Mouse (Mus musculus) spleen, adult 18-20 months (tissue): ENCODE measurements around the gene Slc12a8.

Experiments used
- DNase-seq, 2 experiments: peaks; one replicate each; pipeline ENCODE4 v3.0.0; 2022; ENCODE audit warnings: mixed read lengths in 2 of 2

The Slc12a8 gene

DNA sequence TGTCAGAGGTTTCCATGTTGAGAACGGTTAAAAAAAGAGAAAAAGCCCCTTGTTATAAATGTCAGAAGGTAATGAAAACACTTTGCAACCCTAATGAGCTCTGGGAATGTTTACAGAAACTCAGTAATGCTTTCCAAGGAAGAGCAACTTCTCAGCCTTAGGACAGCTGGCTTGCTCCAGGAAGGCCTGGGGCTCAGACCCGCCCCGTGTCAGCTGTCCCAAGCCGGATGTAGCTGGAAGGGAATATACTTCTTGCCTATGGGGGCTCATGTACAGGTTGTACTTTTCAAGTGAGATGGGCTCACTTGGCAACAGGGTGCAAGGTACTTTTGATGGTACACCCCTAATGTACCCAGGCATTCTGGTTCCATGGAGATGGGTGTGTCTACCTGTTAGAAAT, 28.4 kb downstream of the Slc12a8 start:
- no peak for DNase-seq

- DNase-seq, result no peak
Observed at GRCm38 (mm10) chr16:33553689-33554342, 36.7 kb downstream of the Slc12a8 start.

- no peak for DNase-seq
Observed at GRCm38 (mm10) chr16:33558121-33558520, 41.0 kb downstream of the Slc12a8 start.

DNA sequence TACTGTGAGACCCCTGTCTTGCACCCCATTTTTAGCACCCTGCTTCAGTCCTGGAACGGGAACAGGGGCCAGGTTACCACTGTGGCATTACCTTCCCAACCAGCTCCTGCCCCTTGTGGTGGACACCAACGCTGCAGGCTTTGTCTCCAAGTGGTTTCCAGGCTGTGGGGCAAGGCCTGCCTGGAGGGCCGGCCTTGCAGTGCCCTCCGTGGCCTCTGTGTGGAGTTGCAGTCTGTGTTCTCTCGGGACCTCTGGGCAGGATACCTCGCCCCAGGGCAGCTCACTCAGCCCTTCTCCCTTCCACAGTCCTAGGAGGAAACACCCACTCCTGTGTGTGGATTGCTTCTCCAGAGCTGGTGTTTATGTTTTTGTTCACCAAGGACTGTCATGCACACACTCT, 43.2 kb downstream of the Slc12a8 start:
- peak; percentile 35 to 41 for DNase-seq

- no peak for DNase-seq
Observed at GRCm38 (mm10) chr16:33561308-33562009, 44.3 kb downstream of the Slc12a8 start.

GRCm38 (mm10) chr16:33562874-33563537, 45.9 kb downstream of the Slc12a8 start:
- no peak for DNase-seq

DNA sequence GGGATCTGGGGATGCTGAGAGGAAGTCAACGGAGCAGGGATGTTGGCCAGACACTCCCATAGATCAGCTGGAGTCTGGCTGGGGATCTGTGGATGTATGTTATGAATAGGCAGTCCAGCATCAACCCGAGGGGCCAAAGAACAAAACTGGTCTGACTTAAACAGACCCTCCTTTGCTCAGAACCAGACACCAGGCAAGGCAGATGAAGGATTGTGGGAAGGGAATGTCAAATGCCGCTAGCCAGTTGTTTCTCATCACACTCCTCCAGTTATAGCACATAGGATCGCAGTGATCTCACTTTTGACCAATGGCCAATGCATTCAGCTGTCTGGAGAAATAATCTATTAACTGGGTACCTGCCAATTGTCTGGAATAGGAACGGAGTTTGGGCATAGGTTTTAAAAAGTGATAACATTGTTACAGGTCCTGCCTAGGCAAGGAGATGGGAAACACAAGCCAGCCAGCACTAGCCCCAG, 46.4 kb downstream of the Slc12a8 start:
- DNase-seq, result no peak

- no peak for DNase-seq
Observed at GRCm38 (mm10) chr16:33566467-33566866, 49.3 kb downstream of the Slc12a8 start.

DNA sequence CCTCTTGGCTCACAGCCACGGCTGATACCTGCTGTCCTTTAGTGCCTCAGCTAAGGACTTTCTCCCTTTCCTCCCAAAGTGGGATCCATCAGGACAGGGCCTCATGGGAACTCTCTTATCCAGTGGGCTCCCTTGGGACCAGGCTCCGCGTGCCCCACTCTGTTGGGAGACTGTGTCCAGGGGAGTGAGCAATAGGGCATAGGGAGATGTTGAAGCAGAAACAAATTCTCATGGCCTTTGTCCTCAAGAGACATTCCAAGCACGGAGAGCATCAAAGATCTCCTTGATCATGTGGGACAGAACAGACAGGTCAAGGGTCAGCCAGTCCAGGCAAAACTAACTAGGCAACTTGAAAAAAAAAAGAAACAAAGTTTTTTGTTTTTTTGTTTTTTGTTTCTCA, 50.6 kb downstream of the Slc12a8 start:
- no peak for DNase-seq

DNA sequence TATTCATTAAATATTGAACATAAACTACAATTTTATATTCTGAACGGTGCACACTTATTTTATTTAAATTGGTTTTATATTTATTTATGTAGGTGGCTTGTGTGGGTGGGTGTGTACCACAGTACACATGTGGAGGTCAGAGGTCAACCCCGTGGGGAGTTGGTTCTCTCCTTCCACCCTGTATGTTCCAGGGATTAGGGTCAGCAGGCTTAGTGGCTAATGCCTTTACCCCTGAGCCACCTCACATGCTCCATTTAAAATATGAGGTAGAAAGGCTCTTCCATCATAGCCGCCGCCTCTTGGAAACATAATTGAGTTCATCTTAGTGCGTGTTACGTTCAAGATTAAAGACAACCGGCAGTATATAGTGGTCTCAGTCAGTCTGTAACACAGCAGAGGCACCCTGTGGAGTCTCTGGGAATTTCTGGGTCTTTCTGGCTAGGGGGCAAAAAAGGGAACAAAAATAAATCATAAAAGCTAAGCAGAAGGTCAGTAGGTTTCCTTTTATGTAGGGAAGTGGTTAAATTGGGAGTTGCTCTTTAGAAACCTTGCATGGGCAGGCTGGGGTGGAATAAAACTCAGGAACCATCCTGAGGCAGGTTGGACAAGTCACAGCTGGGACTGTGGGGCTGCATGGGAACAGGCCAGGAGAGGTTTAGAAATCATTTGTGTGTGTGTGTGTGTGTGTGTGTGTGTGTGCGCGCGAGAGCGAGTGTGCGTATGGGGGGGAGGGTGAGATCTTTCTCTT, 51.3 kb downstream of the Slc12a8 start:
- no peak for DNase-seq

DNA sequence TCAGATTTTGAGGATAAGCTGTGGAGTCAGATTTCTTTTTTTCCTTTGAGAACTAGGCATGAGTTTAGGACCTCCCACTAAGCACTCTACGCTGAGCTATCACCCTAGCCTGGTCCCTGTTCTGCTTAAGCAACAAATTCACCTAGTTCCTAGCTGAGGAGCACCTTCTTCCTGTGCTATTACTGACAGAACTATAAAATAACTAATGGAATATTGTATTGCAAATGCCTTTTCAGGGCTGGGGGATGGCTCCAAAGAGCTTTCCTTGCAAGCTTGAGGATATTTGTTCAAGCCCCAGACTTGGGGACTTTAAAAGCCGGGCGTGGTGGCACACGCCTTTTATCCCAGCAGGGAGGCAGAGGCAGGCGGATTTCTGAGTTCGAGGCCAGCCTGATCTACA, 55.5 kb downstream of the Slc12a8 start:
- no peak for DNase-seq

DNA sequence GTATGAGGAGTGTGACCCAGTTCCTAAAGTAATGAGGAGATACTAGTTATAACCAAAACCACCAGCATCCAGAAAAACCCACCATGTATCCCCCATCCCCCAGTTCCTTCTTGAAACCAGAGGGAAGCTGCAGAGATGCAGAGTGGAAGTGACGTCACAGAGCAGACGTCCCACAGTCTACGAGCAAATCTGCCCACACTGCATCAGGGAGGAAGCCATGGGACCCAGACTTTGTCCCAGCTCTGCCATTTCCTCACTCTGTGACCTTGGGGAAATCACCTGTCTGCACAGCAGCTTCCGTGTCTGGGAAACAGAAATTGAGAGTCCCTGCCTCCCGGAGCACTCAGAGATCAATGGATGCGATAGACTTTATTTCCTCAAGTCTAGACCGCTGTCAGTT, 56.6 kb downstream of the Slc12a8 start:
- DNase-seq, result no peak

- no peak for DNase-seq
Observed at GRCm38 (mm10) chr16:33575728-33576127, 58.6 kb downstream of the Slc12a8 start.

- no peak for DNase-seq
Observed at GRCm38 (mm10) chr16:33576271-33577189, 59.4 kb downstream of the Slc12a8 start.

GRCm38 (mm10) chr16:33578462-33578861, 61.3 kb downstream of the Slc12a8 start:
- DNase-seq, result no peak

GRCm38 (mm10) chr16:33580331-33580730, 63.2 kb downstream of the Slc12a8 start:
- DNase-seq, result no peak

GRCm38 (mm10) chr16:33580736-33581241, 63.7 kb downstream of the Slc12a8 start:
- no peak for DNase-seq

DNA sequence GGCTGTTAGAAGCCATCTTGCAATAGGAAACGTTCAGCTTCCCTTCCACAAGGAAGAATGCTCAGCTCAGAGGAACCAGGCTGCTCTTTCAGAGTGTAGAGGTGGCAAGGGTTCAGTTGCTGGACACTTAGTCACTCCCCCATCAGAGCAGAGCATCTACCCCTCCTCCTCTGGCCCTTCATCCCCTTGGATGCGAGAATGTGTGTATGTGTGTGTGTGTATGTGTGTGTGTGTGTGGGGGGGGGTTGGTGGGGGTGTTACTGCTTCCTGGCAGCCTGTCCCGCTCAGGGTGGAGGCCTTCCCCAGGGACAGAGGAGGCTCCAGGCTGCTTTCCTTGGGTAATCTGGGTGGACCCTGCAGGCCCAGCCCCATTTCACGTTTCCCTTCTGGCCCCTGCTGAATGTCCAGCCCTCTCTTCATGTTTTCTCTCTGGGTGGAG, 64.6 kb downstream of the Slc12a8 start:
- DNase-seq, result no peak

DNA sequence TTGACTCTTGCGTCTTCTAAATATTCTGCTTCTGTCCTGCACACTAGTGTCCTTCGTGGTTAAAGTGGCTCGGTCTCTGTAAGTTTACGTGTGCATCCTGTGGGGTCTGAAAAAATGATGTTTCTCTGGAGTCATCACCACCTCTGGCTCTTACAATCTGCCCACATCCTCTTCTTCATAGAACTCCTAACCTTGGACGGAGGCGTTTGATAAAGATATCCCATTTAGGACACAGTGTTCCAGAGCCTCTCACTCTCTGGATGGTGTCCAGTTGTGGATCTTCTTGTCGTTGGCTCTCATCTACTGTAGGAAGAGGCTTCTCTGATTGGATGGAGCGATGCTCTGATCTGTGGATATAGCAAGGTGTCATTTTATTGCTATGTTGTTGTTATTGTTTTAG, 65.4 kb downstream of the Slc12a8 start:
- DNase-seq, result no peak

- no peak for DNase-seq
Observed at GRCm38 (mm10) chr16:33583333-33583732, 66.2 kb downstream of the Slc12a8 start.

DNA sequence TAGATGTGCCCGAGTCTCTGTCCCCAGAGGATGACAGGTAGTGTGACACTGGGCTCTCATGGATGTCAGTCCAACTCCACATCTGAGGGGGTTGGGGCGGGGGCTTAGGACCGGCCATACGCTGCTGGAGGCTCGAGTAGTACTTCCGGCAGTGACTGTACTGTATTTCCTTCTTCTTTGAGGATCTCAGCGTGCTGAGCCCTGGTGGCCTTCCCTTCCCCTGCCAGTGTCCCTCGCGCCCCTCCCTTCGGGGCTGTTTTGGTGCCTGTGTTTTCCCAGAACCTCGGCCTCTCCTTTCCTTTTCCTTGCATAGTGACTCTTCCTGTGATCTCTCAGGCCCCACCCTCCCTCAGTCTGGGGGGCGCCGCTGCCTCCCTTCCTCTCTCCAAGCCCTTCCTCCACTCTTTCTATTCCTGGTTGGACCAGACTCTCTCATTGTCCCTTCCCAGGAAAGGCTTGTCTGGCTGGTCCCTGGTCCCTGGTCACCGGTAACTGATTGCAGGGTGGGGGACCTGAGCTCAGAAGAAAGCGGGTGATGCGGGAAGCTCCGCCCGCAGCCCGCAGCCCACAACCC, 66.8 kb downstream of the Slc12a8 start:
- peak in 1 of 2 experiments; percentile 41 for DNase-seq
